Mouse (Mus musculus) ES-Bruce4 (cell line): ENCODE measurements around the gene Wfdc1.

Experiments
- CTCF ChIP-seq: IDR thresholded peaks from one replicate; pipeline ENCODE4 v1.8.1; 2011; ENCODE audit warnings: low read depth, low read length
- EP300 ChIP-seq: IDR thresholded peaks from 2 replicates; pipeline ENCODE4 v1.6.1; 2011; ENCODE audit warnings: low read depth, low read length; ENCODE audit not compliant: insufficient read depth
- POLR2A ChIP-seq: IDR thresholded peaks from one replicate; pipeline ENCODE4 v1.8.1; 2011; ENCODE audit warnings: low read length; ENCODE audit not compliant: insufficient read depth

DNA sequence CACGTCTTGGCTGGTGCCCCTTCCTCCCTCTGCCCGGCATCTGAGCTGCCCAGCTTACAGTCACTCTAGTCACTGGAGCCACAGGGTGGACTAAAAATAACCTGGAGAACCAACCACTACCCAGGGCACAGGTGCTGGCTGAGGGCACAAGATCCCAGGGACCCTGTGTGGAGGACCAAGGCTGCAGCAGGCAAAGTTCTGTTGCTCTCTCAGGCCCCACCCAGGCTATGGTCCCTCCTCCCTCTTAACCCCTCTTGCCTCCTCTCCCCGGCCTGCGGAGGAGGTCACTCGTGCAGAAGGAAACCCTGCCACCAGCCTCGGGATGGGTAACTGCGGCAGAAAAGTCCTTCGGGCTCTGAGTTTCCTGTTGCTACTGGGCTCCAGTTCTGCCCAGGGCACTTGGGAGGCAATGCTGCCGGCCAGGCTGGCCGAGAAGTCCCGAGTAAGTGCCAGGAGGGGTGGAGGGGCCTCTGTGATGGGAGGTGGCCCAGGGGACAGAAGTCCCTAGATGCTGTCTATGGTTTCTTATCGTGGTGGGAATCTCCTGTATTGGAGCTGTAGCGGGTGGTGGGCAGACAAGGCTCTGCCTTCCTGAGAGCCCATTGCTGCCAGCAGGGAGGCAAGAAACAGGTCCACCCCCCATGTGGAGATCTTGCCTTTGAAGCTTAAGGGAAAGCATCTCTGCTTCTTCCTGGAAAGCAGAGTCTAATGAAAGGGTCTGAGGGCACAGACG is at the start of gene Wfdc1:
- TF ChIP-seq EP300 = no peak
- TF ChIP-seq POLR2A = no peak
- TF ChIP-seq CTCF = no peak
